Mouse (Mus musculus) testis, adult 2 months (tissue): Measurements from ENCODE around the gene Lnpep.

Experiments
- CTCF ChIP-seq: fragments of 200-500 bp; IDR thresholded peaks from 2 replicates; pipeline ENCODE4 v1.5.1; 2012; ENCODE audit warnings: low read depth, mild to moderate bottlenecking, inconsistent platforms, low read length, moderate library complexity; ENCODE audit not compliant: control insufficient read depth, insufficient read depth, insufficient replicate concordance
- POLR2A ChIP-seq: fragments of 200-500 bp; IDR thresholded peaks from 2 replicates; pipeline ENCODE4 v1.6.1; 2012; ENCODE audit warnings: low read depth, mild to moderate bottlenecking, inconsistent platforms, low read length, moderate library complexity; ENCODE audit not compliant: control insufficient read depth

DNA sequence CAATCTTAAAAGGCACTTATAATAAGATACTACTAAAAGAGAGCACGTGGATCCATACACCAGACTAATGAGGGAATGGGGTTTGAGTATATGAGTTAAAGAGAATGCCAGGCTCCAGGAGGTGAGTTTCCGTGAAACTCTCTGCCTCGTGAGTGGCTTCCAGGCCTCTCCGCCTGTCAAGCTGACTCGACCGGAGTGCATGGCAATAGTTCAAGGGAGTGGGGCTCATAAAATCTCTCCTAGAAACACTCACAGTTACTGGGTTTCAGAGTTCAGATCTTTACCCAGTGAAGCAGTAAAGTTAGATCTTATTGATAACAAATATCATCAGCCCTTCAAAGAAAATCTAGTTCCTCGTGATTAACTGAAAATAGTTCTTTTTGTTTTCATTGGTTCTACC, 128.1 kb downstream of the Lnpep start:
- TF ChIP-seq CTCF (no peak), POLR2A (no peak)
